Mouse (Mus musculus) testis, adult 2 months (tissue): Measurements from ENCODE around the gene Scn8a.

Source experiments
- CTCF ChIP-seq: fragments of 200-500 bp; IDR thresholded peaks from 2 replicates; pipeline ENCODE4 v1.5.1; 2012; ENCODE audit warnings: low read depth, mild to moderate bottlenecking, inconsistent platforms, low read length, moderate library complexity; ENCODE audit not compliant: control insufficient read depth, insufficient read depth, insufficient replicate concordance
- POLR2A ChIP-seq: fragments of 200-500 bp; IDR thresholded peaks from 2 replicates; pipeline ENCODE4 v1.6.1; 2012; ENCODE audit warnings: low read depth, mild to moderate bottlenecking, inconsistent platforms, low read length, moderate library complexity; ENCODE audit not compliant: control insufficient read depth

- TF ChIP-seq POLR2A (no peak), CTCF (no peak)
These were observed 22.3 kb downstream of the Scn8a start for GRCm38 (mm10) chr15:100891962-100892361.
